Mouse (Mus musculus): Measurements from ENCODE around the gene Lrrc73. TPM values are rescaled to one million over a fixed set of nuclear protein-coding genes. Genes with fewer than 3 reads are reported as not detected.

Gene Lrrc73
- polyA plus RNA-seq, 1 experiment from 2014 or later: 9.5 TPM

DNA sequence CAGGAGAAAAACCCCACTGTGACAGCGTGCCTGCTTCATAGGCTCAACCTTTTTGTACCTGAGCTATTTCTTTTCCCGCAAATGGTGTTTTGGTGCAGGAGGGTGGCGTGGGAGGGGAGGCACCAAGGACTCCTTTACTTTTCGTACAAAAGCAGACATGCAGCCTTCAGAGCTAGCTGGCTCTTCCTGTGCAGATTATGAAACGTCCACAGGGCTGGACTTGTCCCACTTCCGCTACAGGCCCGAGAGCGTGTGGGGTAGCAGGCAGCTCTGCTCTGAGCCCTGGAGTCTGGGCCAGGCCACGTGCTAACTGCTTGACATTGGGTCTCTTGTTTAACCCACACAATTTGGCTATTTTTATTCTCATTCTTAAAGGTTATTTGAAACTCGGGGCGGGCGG lies 48.6 kb downstream of the Lrrc73 start:
- H3K9ac ChIP-seq: no peak overlapping the region

DNA sequence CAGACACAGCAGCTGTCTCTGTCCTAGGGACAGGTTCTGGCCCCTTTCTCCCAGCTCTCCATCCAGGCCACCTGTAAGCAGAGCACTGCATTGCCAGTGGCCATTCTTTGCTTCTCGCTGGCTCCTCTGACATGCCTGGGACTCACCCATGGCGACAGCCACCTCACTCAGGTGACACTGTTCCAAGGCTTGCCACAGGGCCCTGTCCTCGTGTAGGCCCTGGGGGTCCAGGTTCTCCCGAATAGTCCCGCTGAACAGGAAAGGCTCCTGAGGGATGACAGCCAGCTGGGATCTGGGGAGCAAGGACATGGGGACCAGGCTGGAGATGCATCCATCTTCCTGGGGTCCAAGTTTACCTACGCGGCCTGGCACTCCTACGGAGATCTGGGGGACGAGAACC lies 50.9 kb downstream of the Lrrc73 start:
- no peak overlapping the region for H3K9ac ChIP-seq
- peaks cover 63% of the 10 kb centered on the region for H3K36me3 ChIP-seq
- 91% methylated on average over 9 of the region's 9 CpGs for WGBS
- H3K27me3 ChIP-seq: peaks cover 26% of the 10 kb centered on the region
- no peaks in the 10 kb centered on the region for H3K9me3 ChIP-seq
- no peak overlapping the region for H3K27ac ChIP-seq
- H3K4me1 ChIP-seq (replicated peaks): peaks cover 4% of the 10 kb centered on the region; the same call in 1 of the 2 replicates
- H3K4me3 ChIP-seq: no peak overlapping the region
- H3K4me2 ChIP-seq: no peak overlapping the region
- ATAC-seq (ENCODE audit: low FRiP score): no peak

More for the DNA sequence above, 48.6 kb downstream of the Lrrc73 start:
- 80% methylated on average over 12 of the region's 12 CpGs for WGBS
- Histone ChIP-seq H3K9me3 (no peaks in the 10 kb centered on the region), H3K4me3 (no peak overlapping the region), H3K27ac (no peak overlapping the region), H3K36me3 (peaks cover 52% of the 10 kb centered on the region), H3K27me3 (peaks cover 36% of the 10 kb centered on the region), H3K4me1 (replicated peaks) (peaks cover 22% of the 10 kb centered on the region), H3K4me2 (no peak overlapping the region)
- no peak for ATAC-seq (ENCODE audit: low FRiP score)

MicroRNAs encoded within 50 kb of the gene (microRNA counts, 519-probe panel; counts per million panel counts)
- microRNA mmu-miR-693-3p (51.3 counts per million), microRNA mmu-miR-693-5p (51.3 counts per million)

Small RNA genes lying within 50 kb of the gene (microRNA-seq; reads per million reads assigned to microRNA genes)
- 0.70 reads per million for gene Mir693

Other genes starting within 250 kb of the Lrrc73 start
- 2.8 and 4.1 TPM in 2 replicates for gene Vegfa, start 221.2 kb upstream of the Lrrc73 start, polyA plus RNA-seq (2015; fragmentation: Nextera tagmentation; extraction: Ambion mirVana)
- gene Mrps18a, start 142.5 kb upstream of the Lrrc73 start, polyA plus RNA-seq (2015; fragmentation: Nextera tagmentation; extraction: Ambion mirVana): 147 and 149 TPM in 2 replicates
- 31.6 and 33.8 TPM in 2 replicates for gene Rsph9, start 109.3 kb upstream of the Lrrc73 start, polyA plus RNA-seq (2015; fragmentation: Nextera tagmentation; extraction: Ambion mirVana)
- gene Mad2l1bp, start 100.0 kb upstream of the Lrrc73 start, polyA plus RNA-seq (2015; fragmentation: Nextera tagmentation; extraction: Ambion mirVana): 27.5 and 28.4 TPM in 2 replicates
- 44.9 and 47.2 TPM in 2 replicates for gene Gtpbp2, start 92.5 kb upstream of the Lrrc73 start, polyA plus RNA-seq (2015; fragmentation: Nextera tagmentation; extraction: Ambion mirVana)
- gene Polh, start 50.9 kb upstream of the Lrrc73 start, polyA plus RNA-seq (2015; fragmentation: Nextera tagmentation; extraction: Ambion mirVana): 8.7 and 9.0 TPM in 2 replicates
- gene Xpo5, start 50.7 kb upstream of the Lrrc73 start, polyA plus RNA-seq (2015; fragmentation: Nextera tagmentation; extraction: Ambion mirVana): 38.2 and 38.9 TPM in 2 replicates
- gene Polr1c, start 5.5 kb upstream of the Lrrc73 start, polyA plus RNA-seq (2015; fragmentation: Nextera tagmentation; extraction: Ambion mirVana): 82.7 and 85.7 TPM in 2 replicates
- 87.5 and 90.8 TPM in 2 replicates for gene Yipf3, start 5.5 kb upstream of the Lrrc73 start, polyA plus RNA-seq (2015; fragmentation: Nextera tagmentation; extraction: Ambion mirVana)
- 28.6 and 33.8 TPM in 2 replicates for gene Tjap1, start 29.5 kb downstream of the Lrrc73 start, polyA plus RNA-seq (2015; fragmentation: Nextera tagmentation; extraction: Ambion mirVana)
- 9.5 and 11.1 TPM in 2 replicates for gene Dlk2, start 43.9 kb downstream of the Lrrc73 start, polyA plus RNA-seq (2015; fragmentation: Nextera tagmentation; extraction: Ambion mirVana)
- gene Abcc10, start 74.8 kb downstream of the Lrrc73 start, polyA plus RNA-seq (2015; fragmentation: Nextera tagmentation; extraction: Ambion mirVana): 8.9 and 9.9 TPM in 2 replicates
- 18.0 and 19.1 TPM in 2 replicates for gene Zfp318, start 130.2 kb downstream of the Lrrc73 start, polyA plus RNA-seq (2015; fragmentation: Nextera tagmentation; extraction: Ambion mirVana)
- 2.4 and 3.1 TPM in 2 replicates for gene Crip3, start 175.4 kb downstream of the Lrrc73 start, polyA plus RNA-seq (2015; fragmentation: Nextera tagmentation; extraction: Ambion mirVana)
- not detected in 2 replicates for gene Slc22a7, start 184.9 kb downstream of the Lrrc73 start, polyA plus RNA-seq (2015; fragmentation: Nextera tagmentation; extraction: Ambion mirVana)
- gene Ttbk1, start 234.1 kb downstream of the Lrrc73 start, polyA plus RNA-seq (2015; fragmentation: Nextera tagmentation; extraction: Ambion mirVana): 4.6 and 4.7 TPM in 2 replicates
- 20.4 and 21.8 TPM in 2 replicates for gene Dnph1, start 243.2 kb downstream of the Lrrc73 start, polyA plus RNA-seq (2015; fragmentation: Nextera tagmentation; extraction: Ambion mirVana)

Measured in hindbrain, embryonic 13.5 days (tissue).